Mouse (Mus musculus) embryonic fibroblast, embryonic 13.5 days (primary cell): ENCODE results near the gene Syn3.

Experiments used
- CTCF ChIP-seq: IDR thresholded peaks from 2 replicates; pipeline ENCODE4 v1.5.1; 2011; ENCODE audit warnings: mild to moderate bottlenecking, control low read depth, low read length, moderate library complexity, borderline replicate concordance; ENCODE audit not compliant: insufficient read depth
- POLR2A ChIP-seq: IDR thresholded peaks from 2 replicates; pipeline ENCODE4 v1.6.1; 2011; ENCODE audit warnings: low read depth, mild to moderate bottlenecking, control low read depth, low read length, moderate library complexity

GRCm38 (mm10) chr10:86342151-86342550, 156.5 kb downstream of the Syn3 start:
- TF ChIP-seq CTCF (no peak), POLR2A (no peak)
